Comparison of ENCODE assay signal across 11 mouse cellular contexts in genomic region chr9:32906233-32906872, GRCm38 (mm10).
A peak's percentile ranks its signal among the peaks of the same experiment; 100 is the strongest.
DNase-seq lines count a peak whose midpoint lies in the region; ATAC-seq lines count a peak whose summit lies in the region.
"Had no signal": no experiment of that assay in that cellular context is flagged by ENCODE, and none has a peak within 500 bp of the region (broad histone marks: within the 10 kb centered on the region; RNA-seq: fewer than 3 reads in every experiment).

No protein-coding gene starts in this region.

- H3K27me3 ChIP-seq in lung, embryonic 16.5 days (ENCODE audit: control insufficient read depth, insufficient read depth, low read depth, low read length) = no peaks in the 10 kb centered on the region
- H3K27me3 ChIP-seq in midbrain, embryonic 11.5 days (ENCODE audit: control insufficient read depth, insufficient read depth, low read length) = no peaks in the 10 kb centered on the region
- H3K27me3 ChIP-seq: intestine, embryonic 15.5 days had no signal

- H3K9me3 ChIP-seq in lung, embryonic 16.5 days (ENCODE audit: control insufficient read depth, low read length) = no peaks in the 10 kb centered on the region
- H3K9me3 ChIP-seq in midbrain, embryonic 11.5 days (ENCODE audit: control insufficient read depth, low read length) = no peaks in the 10 kb centered on the region
- H3K9me3 ChIP-seq: intestine, embryonic 15.5 days had no signal

- peak overlapping the region; percentile 66 for H3K27ac ChIP-seq in lung, embryonic 16.5 days (ENCODE audit: low read length)
- no peak overlapping the region for H3K27ac ChIP-seq in midbrain, embryonic 11.5 days (ENCODE audit: low read depth, low read length)
- H3K27ac ChIP-seq: intestine, embryonic 15.5 days; macrophage had no signal

- DNase-seq in adrenal gland, postnatal 10 days = peak; percentile 15
- no peak for DNase-seq in adrenal gland, postnatal 25 days
- peak; percentile 79 for DNase-seq in T-cell, adult 2 months (ENCODE audit: low spot score)
- DNase-seq in induced T-regulatory cell, adult 2 months (ENCODE audit: low read depth) = peak; percentile 90
- no peak for DNase-seq in midbrain, embryonic 11.5 days (ENCODE audit: low spot score, missing footprints)
- DNase-seq in embryo, embryonic 10 days (ENCODE audit: low spot score) = no peak
- DNase-seq: right cerebral cortex, adult 18-20 months had no signal

- 0 out of 2 replicates have a peak overlapping the region, but pooled peaks have one; percentile 17 for H3K4me2 ChIP-seq in lung, embryonic 16.5 days (ENCODE audit: low read depth, low read length)
- no peak overlapping the region for H3K4me2 ChIP-seq in midbrain, embryonic 11.5 days
- H3K4me2 ChIP-seq: intestine, embryonic 15.5 days had no signal

- no peak overlapping the region for H3K4me3 ChIP-seq in lung, embryonic 16.5 days (ENCODE audit: low read length)
- no peak overlapping the region for H3K4me3 ChIP-seq in midbrain, embryonic 11.5 days (ENCODE audit: low read depth, low read length)
- H3K4me3 ChIP-seq: intestine, embryonic 15.5 days had no signal

- WGBS in lung, embryonic 16.5 days = 35% methylated on average over 8 of the region's 8 CpGs
- WGBS in midbrain, embryonic 11.5 days = 84% methylated on average over 8 of the region's 8 CpGs

- no peak overlapping the region for H3K9ac ChIP-seq in lung, embryonic 16.5 days (ENCODE audit: low read length)
- H3K9ac ChIP-seq in midbrain, embryonic 11.5 days (ENCODE audit: low read length) = no peak overlapping the region
- H3K9ac ChIP-seq: intestine, embryonic 15.5 days had no signal

- peak; percentile 68 for ATAC-seq in lung, embryonic 16.5 days (ENCODE audit: low read depth)
- no peak for ATAC-seq in midbrain, embryonic 11.5 days (ENCODE audit: low FRiP score)
- no peak for ATAC-seq in erythroblast, adult 5-6 weeks (replicated peaks; ENCODE audit: low FRiP score, poor library complexity, severe bottlenecking)
- ATAC-seq: intestine, embryonic 15.5 days had no signal

- H3K4me1 ChIP-seq in lung, embryonic 16.5 days (replicated peaks; ENCODE audit: control insufficient read depth, insufficient read depth, low read length) = no peaks in the 10 kb centered on the region
- H3K4me1 ChIP-seq in midbrain, embryonic 11.5 days (ENCODE audit: control insufficient read depth, insufficient read depth, low read length) = no peaks in the 10 kb centered on the region
- H3K4me1 ChIP-seq: intestine, embryonic 15.5 days had no signal

- H3K36me3 ChIP-seq in lung, embryonic 16.5 days (ENCODE audit: control insufficient read depth, insufficient read depth, low read length) = no peaks in the 10 kb centered on the region
- H3K36me3 ChIP-seq in midbrain, embryonic 11.5 days (ENCODE audit: control insufficient read depth, insufficient read depth, low read length) = no peaks in the 10 kb centered on the region
- H3K36me3 ChIP-seq: intestine, embryonic 15.5 days had no signal

Comparison
In these comparisons a context has a peak if more than half of its experiments do, and no peak if none do; other contexts are left out.
1. DNase-seq: peak in adrenal gland, postnatal 10 days (single experiment), T-cell, adult 2 months (single experiment) and induced T-regulatory cell, adult 2 months (single experiment); none in adrenal gland, postnatal 25 days (single experiment), midbrain, embryonic 11.5 days (single experiment) and embryo, embryonic 10 days (single experiment).